Mouse (Mus musculus) monocyte, adult 2 months (primary cell): ENCODE data around the gene Tcam1.

Source experiments
- DNase-seq, 2 experiments: peaks; one replicate each; pipeline ENCODE4 v3.0.0; 2022; ENCODE audit warnings: low spot score in 2 of 2, low read depth in 1 of 2

Gene Tcam1

DNA sequence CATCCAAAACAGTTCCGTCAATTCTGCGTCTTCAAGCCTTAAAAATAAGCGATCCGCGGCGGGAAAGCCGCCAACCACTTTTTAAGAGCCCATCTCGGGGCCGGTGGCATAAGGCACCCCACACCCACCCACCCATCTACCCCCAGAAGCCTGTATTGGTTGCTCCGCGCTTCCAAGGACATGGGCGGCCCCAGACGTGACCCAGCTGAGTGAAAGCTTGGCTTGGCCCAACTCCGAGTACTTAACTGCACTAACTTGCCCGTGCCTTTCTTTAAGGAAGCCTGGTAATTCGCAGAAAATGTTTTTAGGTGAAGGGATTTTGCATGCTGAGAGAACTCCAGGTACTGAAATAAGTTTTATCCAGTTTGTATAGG lies 3.2 kb upstream of the Tcam1 start:
- no peak for DNase-seq

DNA sequence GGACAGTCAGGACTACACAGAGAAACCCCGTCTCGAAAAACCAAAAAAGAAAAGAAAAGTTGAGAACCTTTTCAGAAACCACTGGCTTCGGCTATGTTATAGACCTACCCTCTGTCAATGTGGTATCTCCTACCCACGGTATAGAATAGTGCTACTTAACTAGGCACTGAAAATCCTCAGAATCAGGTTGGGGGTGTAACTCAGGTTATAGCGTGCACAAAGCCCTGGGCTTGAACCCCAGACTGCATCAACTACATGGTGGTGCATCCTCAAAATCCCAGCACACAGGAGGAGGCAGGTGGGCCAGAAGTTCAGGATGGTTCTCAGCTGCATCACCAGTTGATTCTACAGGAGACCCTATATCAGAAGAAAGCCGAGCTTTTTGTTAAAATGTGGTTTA lies 2.7 kb upstream of the Tcam1 start:
- DNase-seq = no peak

- DNase-seq = no peak
Observed at GRCm38 (mm10) chr11:106274374-106274773, 2.1 kb upstream of the Tcam1 start.

DNA sequence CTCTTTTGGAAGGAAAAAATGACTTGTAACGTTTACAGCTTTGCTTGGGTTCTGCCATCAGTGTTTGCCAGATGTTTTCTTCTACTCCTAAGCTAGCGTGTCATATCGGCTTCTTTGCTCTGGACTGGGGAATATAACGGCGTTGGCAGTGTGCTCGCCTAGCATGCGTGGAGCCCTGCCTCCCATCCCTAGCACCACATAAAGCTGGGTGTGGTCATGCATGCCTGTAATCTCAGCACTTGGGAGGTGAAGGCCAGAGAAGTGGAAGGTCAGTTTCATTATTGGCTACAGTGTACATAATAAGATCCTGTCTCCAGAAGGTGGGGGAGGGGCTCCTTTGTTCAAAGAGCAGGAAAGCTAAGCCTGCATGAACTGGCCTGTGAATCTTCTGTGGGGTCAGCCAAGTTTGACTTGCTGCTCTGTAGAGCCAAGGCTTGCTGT lies 1.5 kb upstream of the Tcam1 start:
- no peak for DNase-seq

DNA sequence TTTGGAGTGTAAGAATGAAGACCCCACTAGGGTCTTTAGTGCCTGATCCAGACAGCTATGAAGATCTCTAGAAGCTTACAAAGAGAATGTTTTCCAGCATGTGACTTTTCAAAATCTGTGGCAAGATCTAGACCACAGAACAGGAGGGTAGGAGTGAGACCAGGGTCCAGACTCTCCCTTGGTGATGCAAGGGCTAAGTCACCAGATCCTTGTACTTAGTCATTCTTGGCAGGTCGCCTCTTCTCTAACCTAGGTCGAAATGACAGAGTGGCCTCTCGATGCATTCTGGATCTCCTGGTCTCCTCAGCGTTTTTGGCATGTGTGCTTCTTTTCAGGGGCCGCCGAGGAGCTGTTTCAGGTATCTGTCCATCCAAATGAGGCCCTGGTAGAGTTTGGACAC lies 6.0 kb downstream of the Tcam1 start:
- DNase-seq = no peak

GRCm38 (mm10) chr11:106283371-106283770 lies 6.9 kb downstream of the Tcam1 start:
- DNase-seq = no peak

GRCm38 (mm10) chr11:106284126-106284525 lies 7.7 kb downstream of the Tcam1 start:
- no peak for DNase-seq

DNA sequence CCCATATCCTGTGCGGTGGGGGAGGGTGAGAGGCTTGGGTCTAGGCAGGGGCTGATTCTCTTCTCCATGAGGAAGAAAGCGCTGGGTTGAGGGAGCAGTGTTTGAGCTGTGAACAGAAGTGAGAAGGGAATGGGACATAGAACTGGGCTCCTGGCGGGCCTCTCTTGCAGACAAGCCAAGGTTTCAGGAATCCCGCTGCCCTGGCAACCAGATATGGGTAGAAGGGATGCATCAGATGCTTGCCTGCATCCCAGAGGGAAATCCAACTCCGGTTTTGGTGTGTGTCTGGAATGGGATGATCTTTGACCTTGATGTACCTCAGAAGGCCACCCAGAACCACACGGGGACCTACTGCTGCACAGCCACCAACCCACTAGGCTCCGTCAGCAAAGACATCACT lies 9.7 kb downstream of the Tcam1 start:
- DNase-seq = no peak

GRCm38 (mm10) chr11:106286987-106287386 lies 10.5 kb downstream of the Tcam1 start:
- DNase-seq = no peak

- DNase-seq = no peak
Observed at GRCm38 (mm10) chr11:106289369-106289768, 12.9 kb downstream of the Tcam1 start.

DNA sequence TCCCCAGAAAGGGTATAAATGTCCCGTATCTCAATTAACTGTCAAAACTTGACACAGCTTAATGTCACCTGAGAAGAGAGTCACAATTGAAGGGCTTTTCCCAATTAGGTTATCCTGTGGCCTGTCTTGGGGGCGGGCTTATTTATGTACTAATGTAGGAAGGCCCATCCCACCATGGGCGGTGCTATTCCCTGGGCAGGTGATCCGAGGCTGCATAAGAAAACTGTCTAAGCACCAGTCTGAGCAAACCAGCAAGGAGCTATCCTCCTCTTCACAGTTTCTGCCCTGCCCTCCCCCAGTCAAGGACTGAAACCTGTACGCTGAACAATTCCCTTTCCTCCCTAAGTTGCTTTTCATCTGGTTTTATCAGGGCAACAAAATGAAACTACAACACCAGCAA lies 13.9 kb downstream of the Tcam1 start:
- DNase-seq = no peak

DNA sequence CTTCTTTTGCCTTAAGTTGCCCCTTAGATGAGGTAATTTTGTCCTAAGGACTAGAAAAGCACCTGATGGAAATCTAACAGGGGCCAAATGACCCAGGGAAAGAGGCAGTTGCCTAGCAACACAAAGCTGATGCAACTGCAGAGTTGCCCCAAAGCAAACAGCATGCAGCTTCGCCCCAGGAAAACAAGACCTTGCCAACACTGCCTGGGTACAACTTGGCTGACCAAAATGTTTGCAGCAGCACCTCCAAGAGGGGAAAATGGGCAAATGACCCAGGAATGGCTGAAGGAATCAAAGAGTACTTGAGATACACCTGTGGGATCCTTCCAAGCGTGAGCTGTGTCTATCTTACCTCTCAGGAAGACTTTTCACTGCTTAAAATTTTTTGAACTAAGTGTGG lies 15.4 kb downstream of the Tcam1 start:
- DNase-seq = no peak

GRCm38 (mm10) chr11:106301765-106302164 lies 25.3 kb downstream of the Tcam1 start, which contains the start of gene Gh:
Gene Gh, minus strand, starts transcription at chr11:106301865.
- no peak for DNase-seq

DNA sequence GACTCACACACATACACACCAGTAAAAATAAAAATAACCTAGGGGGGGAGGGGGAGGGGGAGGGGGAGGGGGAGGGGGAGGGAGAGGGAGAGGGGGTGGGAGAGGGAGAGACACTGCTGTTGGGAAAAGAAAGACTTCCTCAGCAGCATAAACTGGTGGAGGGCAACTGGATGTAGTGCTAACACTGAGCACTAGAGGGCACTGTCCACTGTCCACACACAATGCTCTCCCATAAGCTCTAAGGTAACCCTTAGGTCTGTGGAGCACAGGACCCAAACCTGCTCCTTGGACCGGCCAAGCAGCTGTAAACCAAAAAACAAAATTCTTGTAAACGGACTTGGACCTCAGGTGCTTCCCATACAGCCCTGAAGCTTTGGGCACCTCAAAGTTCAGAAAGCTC lies 26.2 kb downstream of the Tcam1 start:
- DNase-seq = peak in 1 of 2 experiments; percentile 37

- peak in 1 of 2 experiments; percentile 38 for DNase-seq
Observed at GRCm38 (mm10) chr11:106305348-106306064, 29.0 kb downstream of the Tcam1 start.

GRCm38 (mm10) chr11:106306065-106306385 lies 29.6 kb downstream of the Tcam1 start:
- no peak for DNase-seq

DNA sequence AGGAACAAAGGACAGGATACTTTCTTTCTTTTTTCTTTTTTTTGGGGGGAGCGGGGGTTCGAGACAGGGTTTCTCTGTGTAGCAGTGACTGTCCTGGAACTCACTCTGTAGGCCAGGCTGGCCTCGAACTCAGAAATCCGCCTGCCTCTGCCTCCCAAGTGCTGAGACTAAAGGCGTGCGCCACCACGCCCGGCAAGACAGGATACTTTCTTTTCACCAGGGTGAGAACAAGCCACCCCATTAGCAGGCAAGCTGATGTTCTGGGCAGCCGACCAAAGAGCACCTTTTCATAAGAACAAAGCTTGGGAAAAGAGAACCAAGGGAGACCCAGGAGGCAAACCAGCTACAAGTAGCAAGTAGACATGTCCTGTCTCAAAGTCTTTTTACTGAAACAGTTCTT lies 30.3 kb downstream of the Tcam1 start:
- DNase-seq = no peak

DNA sequence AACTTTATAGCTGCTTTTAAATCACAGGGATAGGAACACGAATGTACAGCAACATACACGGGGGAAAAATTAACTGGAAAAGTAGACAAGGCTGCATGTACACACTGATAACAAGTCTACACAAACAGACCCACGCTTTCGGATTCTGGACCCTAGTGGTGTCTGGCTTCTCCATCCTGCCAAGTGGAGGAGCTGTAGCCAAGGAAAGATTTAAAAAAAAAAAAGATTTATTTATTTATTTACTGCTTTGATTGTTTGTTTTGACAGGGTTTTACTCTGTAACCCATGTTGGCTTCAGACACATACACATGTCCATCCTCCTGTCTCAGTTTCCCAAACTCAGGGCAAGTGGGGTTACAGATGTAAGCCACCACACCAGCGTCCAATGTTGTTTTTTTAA lies 31.0 kb downstream of the Tcam1 start:
- DNase-seq = no peak

- no peak for DNase-seq
Observed at GRCm38 (mm10) chr11:106308162-106308561, 31.7 kb downstream of the Tcam1 start.

GRCm38 (mm10) chr11:106310123-106310522 lies 33.7 kb downstream of the Tcam1 start:
- DNase-seq = no peak

DNA sequence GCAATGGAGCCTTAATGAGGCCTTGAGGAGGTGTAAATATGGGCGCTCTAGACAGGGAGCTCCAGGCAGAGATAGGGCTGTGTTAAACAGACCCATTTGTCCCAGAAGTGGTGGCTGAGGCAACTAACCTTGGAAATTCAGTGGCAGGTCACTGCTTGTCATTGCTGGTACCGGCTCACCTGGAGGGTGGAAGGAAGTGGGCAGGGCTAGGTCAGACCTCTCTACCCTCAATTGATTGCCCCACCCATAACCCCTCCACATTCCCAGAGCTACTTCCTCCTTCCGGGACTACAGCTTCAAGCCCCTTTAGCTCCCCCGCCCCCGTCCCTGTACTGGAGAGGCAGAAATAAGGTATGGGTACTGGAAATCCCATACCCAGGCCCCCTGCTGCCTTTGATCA lies 37.1 kb downstream of the Tcam1 start:
- DNase-seq = no peak

DNA sequence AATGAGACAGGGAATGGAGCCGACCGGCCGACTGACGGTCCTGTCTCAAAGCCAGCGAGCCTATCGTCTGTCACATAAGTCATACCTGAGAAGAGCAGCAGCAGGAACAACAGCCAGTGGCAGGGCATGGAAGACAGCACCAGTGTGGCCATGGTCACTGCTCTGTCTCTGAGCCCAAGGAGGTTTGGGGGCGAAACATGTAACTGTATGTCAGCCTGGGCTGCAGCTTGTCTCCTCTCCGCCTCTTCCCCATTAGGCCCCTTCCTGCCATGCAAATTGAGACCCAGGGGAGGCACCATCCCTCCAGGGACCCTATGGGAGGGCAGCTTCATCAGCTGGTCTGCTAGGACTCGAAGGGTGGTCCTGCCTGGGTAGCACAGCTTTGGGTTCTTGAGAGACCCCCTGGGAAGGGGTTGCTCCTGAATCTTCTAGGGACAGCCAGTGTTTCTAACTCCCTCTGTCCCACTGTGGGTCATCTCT lies 37.9 kb downstream of the Tcam1 start, which contains the start of gene Cd79b:
Gene Cd79b, minus strand, starts transcription at position 430 of the 480 bp plus-strand sequence.
- no peak for DNase-seq

GRCm38 (mm10) chr11:106316416-106316815 lies 39.9 kb downstream of the Tcam1 start:
- no peak for DNase-seq
